Mouse (Mus musculus) limb, embryonic 10.5 days (tissue): ENCODE measurements around the gene Col15a1. TPM values are rescaled to one million over a fixed set of nuclear protein-coding genes. Genes with fewer than 3 reads are reported as not detected.

Experiments
- DNase-seq: peaks from one replicate; pipeline ENCODE4 v3.0.0-alpha.2; 2017; ENCODE audit warnings: low spot score
- H3K27ac ChIP-seq: fragments of 300-500 bp; sonication (generic); 2 replicates; pipeline ENCODE4 v1.5.1; 2016; ENCODE audit warnings: mild to moderate bottlenecking
- H3K27me3 ChIP-seq: fragments of 300-500 bp; sonication (generic); 2 replicates; pipeline ENCODE4 v1.6.1; 2016; ENCODE audit warnings: low read depth, mild to moderate bottlenecking; ENCODE audit not compliant: poor library complexity, severe bottlenecking
- H3K36me3 ChIP-seq: fragments of 300-500 bp; sonication (generic); 2 replicates; pipeline ENCODE4 v1.6.1; 2016; ENCODE audit warnings: mild to moderate bottlenecking, moderate library complexity
- H3K4me1 ChIP-seq: fragments of 300-500 bp; sonication (generic); 2 replicates; pipeline ENCODE4 v1.6.1; 2016
- H3K4me3 ChIP-seq: fragments of 300-500 bp; sonication (generic); 2 replicates; pipeline ENCODE4 v1.5.1; 2016; ENCODE audit warnings: mild to moderate bottlenecking, moderate library complexity
- H3K9me3 ChIP-seq: fragments of 300-500 bp; sonication (generic); replicated peaks from 2 replicates; pipeline ENCODE4 v1.6.1; 2016; ENCODE audit warnings: mild to moderate bottlenecking
- whole genome bisulfite sequencing: fragments of 180-500 bp; shearing (Covaris S2); methylation state at CpG from one replicate; pipeline ENCODE4 v1.1.7; 2016; 5-methylcytosine and 5-hydroxymethylcytosine counted together
- polyA plus RNA-seq: library from polyadenylated mRNA; unstranded; fragments of >200 nt; fragmentation: Nextera tagmentation; extraction: Ambion mirVana; gene quantifications from 2 replicates; pipeline ENCODE4 v1.2.1, GENCODE M21; 2016

Gene Col15a1
- polyA plus RNA-seq, 1 experiment from 2014 or later: 8.4 TPM

DNA sequence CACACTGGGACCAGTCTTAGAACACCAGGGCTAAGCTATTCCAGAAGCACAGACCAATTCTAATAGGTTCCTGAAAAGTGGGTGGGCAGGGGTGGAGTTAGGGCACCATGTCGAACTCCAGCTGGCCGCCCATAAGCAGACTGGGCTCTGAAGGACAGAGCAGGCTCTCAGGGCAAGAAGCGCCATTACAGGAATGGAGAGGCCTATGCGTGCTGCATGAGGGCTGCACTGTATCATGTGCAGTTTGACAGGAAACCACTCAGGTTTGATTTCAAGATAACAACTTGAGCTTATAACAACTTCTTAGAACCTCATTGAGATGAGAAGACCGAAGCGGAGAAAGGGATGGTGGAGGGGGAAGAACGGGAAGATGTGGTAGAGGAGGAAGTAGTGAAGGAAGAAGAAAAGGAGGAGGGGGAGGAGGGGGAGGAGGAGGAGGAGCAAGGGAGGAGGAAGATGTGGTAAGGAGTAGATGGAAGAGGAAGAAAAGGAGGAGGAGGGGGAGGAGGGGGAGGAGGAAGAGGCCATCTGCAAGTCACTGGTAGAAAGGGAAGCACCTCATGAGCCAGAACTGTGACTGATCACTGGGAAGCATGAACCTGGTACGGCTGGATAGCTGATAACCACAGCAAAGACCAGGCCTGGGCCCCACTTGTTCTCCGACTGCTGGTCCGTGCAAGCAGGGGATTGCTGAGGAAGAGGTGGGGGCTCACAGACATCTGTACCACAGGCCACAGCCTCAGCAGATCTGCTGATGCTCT lies 111.8 kb downstream of the Col15a1 start:
- H3K36me3 ChIP-seq: no peaks in the 10 kb centered on the region
- H3K4me3 ChIP-seq: no peak overlapping the region
- no peaks in the 10 kb centered on the region for H3K4me1 ChIP-seq
- no peak overlapping the region for H3K27ac ChIP-seq
- 84% methylated on average over 10 of the region's 10 CpGs for WGBS
- no peaks in the 10 kb centered on the region for H3K9me3 ChIP-seq
- no peaks in the 10 kb centered on the region for H3K27me3 ChIP-seq
- no peak for DNase-seq

DNA sequence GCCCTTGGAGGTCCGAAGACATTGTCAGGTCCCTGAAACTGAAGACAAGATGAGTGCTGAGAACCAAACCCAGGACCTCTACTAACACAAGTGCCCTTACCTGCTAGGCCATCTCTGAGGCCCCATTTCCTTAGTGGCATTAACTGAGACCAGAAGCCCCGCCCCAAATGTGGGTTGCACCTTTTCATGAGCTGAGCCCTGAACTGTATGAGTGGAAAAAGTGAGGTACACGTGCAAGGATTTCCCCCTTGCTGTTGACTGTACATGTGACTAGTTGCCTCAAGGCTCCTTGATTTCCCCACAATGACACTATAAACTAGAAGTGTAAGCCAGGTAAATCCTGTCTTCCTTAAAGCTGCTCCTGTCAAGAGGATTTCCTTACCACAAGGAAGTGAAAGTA lies 114.4 kb downstream of the Col15a1 start:
- no peak for DNase-seq
- Histone ChIP-seq H3K27me3 (no peaks in the 10 kb centered on the region), H3K9me3 (no peaks in the 10 kb centered on the region), H3K27ac (no peak overlapping the region), H3K4me1 (no peaks in the 10 kb centered on the region), H3K4me3 (no peak overlapping the region), H3K36me3 (no peaks in the 10 kb centered on the region)
- WGBS: 75% methylated on average over 3 of the region's 3 CpGs

DNA sequence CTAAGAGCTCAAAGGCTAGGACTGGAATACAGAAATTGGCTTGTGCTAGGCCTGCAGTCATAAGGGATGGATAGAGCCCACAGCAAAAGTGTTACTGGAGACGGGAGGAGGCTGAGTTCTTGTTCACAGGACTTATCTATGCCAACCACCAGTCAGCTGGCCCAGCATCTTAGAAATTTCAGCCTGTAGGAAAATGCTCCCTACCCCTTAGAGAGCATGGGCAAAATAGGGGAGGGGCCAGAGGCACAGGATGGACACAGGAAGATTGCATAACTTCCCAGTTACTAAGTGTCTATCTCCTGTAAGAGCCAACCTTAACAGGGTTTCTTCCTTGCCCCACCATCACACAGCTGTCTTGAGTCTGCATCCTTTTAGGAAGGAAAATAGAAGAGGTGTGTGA lies 116.2 kb downstream of the Col15a1 start:
- 85% methylated on average over 1 of the region's 1 CpGs for WGBS
- no peaks in the 10 kb centered on the region for H3K27me3 ChIP-seq
- H3K9me3 ChIP-seq: no peaks in the 10 kb centered on the region
- no peak for DNase-seq
- H3K4me1 ChIP-seq: no peaks in the 10 kb centered on the region
- no peaks in the 10 kb centered on the region for H3K36me3 ChIP-seq
- H3K27ac ChIP-seq: no peak overlapping the region
- no peak overlapping the region for H3K4me3 ChIP-seq

DNA sequence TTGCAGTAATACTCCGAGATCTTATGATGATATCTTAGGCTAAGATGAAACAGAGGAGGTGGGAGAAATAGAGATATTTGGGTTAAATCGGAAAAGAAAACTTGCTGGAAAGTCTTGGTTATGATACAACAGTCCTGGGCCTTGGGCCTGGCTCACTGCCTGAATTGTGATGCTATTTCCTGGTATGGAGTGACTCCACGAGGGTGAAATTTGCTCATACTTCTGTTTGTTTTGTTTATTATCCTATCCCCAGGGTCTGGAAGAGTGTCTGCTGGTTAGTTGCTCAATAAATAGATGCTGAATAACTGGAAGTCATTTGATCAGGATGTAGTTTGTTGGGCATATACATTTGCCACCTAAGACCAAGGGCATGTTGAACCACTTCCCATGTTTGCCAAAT lies 119.8 kb downstream of the Col15a1 start:
- Histone ChIP-seq H3K4me3 (no peak overlapping the region), H3K27me3 (no peaks in the 10 kb centered on the region), H3K36me3 (no peaks in the 10 kb centered on the region), H3K27ac (no peak overlapping the region), H3K9me3 (no peaks in the 10 kb centered on the region), H3K4me1 (no peaks in the 10 kb centered on the region)
- no peak for DNase-seq
- WGBS: 87% methylated on average over 3 of the region's 3 CpGs

- Histone ChIP-seq H3K4me1 (no peaks in the 10 kb centered on the region), H3K27ac (no peak overlapping the region), H3K9me3 (no peaks in the 10 kb centered on the region), H3K4me3 (no peak overlapping the region), H3K36me3 (no peaks in the 10 kb centered on the region), H3K27me3 (no peaks in the 10 kb centered on the region)
- 0% methylated on average over 1 of the region's 1 CpGs for WGBS
- DNase-seq: no peak
Observed at GRCm38 (mm10) chr4:47329285-47329684, 121.3 kb downstream of the Col15a1 start.

DNA sequence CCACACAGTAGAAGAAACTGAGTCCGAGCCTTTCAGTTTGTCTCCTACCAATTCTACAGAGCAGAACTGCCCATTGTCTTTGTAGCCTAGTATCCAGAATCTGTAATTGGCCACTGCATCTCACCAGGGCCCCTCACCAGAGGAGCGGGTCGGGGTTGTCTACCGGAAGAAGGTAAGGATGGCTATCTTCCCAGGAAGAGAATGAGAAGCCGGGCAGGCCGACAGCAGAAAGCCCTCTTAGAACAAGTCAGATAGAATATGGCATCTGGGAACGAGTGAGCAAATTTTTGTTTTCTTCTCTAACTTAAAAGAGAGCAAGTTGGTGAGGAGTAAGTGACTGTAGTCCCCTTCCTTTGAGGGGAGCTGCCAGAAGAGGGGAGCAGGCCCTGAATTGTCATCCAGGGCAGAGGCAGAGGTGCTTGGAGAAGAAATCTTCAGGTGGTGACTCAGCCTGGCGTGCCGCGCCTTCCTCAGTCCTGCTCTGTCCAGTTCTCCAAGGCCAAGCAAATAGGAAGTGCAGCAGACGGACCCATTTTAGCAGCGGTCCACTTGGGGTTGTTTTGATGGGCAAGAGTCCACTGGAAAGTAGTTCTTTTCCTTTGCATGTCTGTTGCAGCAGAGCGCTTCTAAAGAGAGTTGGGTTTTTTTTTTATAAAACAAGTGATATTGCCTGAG lies 122.6 kb downstream of the Col15a1 start:
- Histone ChIP-seq H3K4me3 (no peak overlapping the region), H3K36me3 (no peaks in the 10 kb centered on the region), H3K4me1 (no peaks in the 10 kb centered on the region), H3K9me3 (no peaks in the 10 kb centered on the region), H3K27me3 (no peaks in the 10 kb centered on the region), H3K27ac (no peak overlapping the region)
- 95% methylated on average over 13 of the region's 13 CpGs for WGBS
- DNase-seq: no peak

- DNase-seq: no peak
- no peaks in the 10 kb centered on the region for H3K27me3 ChIP-seq
- WGBS: 89% methylated on average over 6 of the region's 6 CpGs
- no peak overlapping the region for H3K27ac ChIP-seq
- H3K36me3 ChIP-seq: no peaks in the 10 kb centered on the region
- H3K9me3 ChIP-seq: no peaks in the 10 kb centered on the region
- H3K4me3 ChIP-seq: no peak overlapping the region
- no peaks in the 10 kb centered on the region for H3K4me1 ChIP-seq
Observed at GRCm38 (mm10) chr4:47332812-47333343, 124.9 kb downstream of the Col15a1 start.

- WGBS: 95% methylated on average over 3 of the region's 3 CpGs
- Histone ChIP-seq H3K27me3 (no peaks in the 10 kb centered on the region), H3K4me3 (no peak overlapping the region), H3K27ac (no peak overlapping the region), H3K4me1 (no peaks in the 10 kb centered on the region), H3K36me3 (no peaks in the 10 kb centered on the region), H3K9me3 (no peaks in the 10 kb centered on the region)
- no peak for DNase-seq
Observed at GRCm38 (mm10) chr4:47333541-47333940, 125.6 kb downstream of the Col15a1 start.

DNA sequence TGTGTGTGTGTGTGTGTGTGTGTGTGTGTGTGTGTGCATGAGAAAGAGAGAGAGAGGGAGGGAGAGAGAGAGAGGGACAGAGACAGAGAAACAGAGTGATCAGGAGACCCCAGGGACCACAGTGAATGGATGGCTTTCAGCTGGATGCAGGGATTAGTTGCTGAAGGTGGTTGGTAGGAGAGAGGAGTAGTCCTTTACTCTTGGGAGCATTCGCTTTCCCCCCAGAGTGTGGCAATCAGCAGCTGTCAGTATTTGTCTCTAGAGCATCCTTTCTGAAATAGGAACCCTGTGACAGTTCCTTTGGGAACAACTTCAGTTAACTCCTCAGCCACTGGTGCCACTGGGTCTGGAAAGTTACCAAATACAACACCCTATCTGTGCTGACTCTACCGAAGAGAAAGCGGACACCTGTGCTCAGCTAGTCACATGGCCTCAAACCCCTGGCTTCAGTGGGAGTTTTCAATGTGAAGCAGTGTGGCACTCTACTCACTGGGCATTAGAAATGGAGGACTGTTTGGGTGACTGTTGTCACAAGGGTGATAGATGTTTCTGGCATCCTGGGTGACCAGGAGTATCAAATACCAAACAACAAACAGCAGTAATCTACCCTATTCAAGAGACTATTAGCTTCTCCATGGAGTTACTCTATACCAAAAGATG lies 129.1 kb downstream of the Col15a1 start:
- WGBS: 95% methylated on average over 3 of the region's 3 CpGs
- H3K9me3 ChIP-seq: no peaks in the 10 kb centered on the region
- H3K4me3 ChIP-seq: no peak overlapping the region
- no peaks in the 10 kb centered on the region for H3K36me3 ChIP-seq
- H3K27me3 ChIP-seq: no peaks in the 10 kb centered on the region
- no peak overlapping the region for H3K27ac ChIP-seq
- H3K4me1 ChIP-seq: no peaks in the 10 kb centered on the region; the same call in 1 of the 2 replicates
- DNase-seq: no peak

DNA sequence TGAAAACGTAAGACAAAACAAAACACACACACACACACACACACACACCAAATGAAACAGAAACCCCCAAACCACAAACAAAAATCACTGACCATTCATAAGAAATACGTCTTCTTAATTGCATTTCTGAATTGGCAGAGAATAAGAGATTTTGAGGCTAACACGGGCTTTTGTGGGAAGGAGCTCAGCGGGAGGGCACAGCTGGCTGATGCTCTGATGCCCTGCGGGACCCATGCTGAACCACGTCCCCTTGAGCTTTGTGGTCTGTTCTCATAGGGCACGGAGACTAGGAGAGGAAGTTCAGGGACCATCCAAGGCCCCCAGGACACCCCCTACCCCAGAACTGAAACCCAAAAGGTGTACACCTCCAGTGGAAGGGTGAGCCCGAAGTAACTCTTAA lies 134.7 kb downstream of the Col15a1 start:
- no peak overlapping the region for H3K4me3 ChIP-seq
- 55% methylated on average over 8 of the region's 8 CpGs for WGBS
- no peaks in the 10 kb centered on the region for H3K27me3 ChIP-seq
- H3K9me3 ChIP-seq: no peaks in the 10 kb centered on the region
- H3K36me3 ChIP-seq: no peaks in the 10 kb centered on the region
- H3K4me1 ChIP-seq: peaks cover 9% of the 10 kb centered on the region
- no peak overlapping the region for H3K27ac ChIP-seq
- DNase-seq: no peak

- no peak overlapping the region for H3K27ac ChIP-seq
- no peak overlapping the region for H3K4me3 ChIP-seq
- WGBS: 92% methylated on average over 4 of the region's 4 CpGs
- H3K9me3 ChIP-seq: no peaks in the 10 kb centered on the region
- no peaks in the 10 kb centered on the region for H3K27me3 ChIP-seq
- peaks cover 22% of the 10 kb centered on the region for H3K4me1 ChIP-seq
- no peaks in the 10 kb centered on the region for H3K36me3 ChIP-seq
- DNase-seq: no peak
Observed at GRCm38 (mm10) chr4:47347022-47347421, 139.1 kb downstream of the Col15a1 start.

- H3K9me3 ChIP-seq: no peaks in the 10 kb centered on the region
- no peak overlapping the region; the same call in 1 of the 2 replicates for H3K27ac ChIP-seq
- no peak overlapping the region for H3K4me3 ChIP-seq
- no peaks in the 10 kb centered on the region for H3K36me3 ChIP-seq
- no peak for DNase-seq
- 55% methylated on average over 6 of the region's 6 CpGs for WGBS
- H3K4me1 ChIP-seq: peaks cover 20% of the 10 kb centered on the region
- H3K27me3 ChIP-seq: no peaks in the 10 kb centered on the region
Observed at GRCm38 (mm10) chr4:47349759-47350158, 141.8 kb downstream of the Col15a1 start.
